Mouse (Mus musculus) heart, embryonic 15.5 days (tissue): ENCODE measurements around the gene Mycl. TPM values are rescaled to one million over a fixed set of nuclear protein-coding genes. Genes with fewer than 3 reads are reported as not detected.
A peak's percentile ranks its signal among the peaks of the same experiment; 100 is the strongest.

ENCODE experiments used
- ATAC-seq: fragments of 200-750 bp; cut with Nextera tagmentation; replicated peaks from 2 replicates; pipeline ENCODE4 v1.8.0; 2017; ENCODE audit warnings: low read depth, moderate TSS enrichment; ENCODE audit not compliant: insufficient number of reproducible peaks, insufficient read depth, low FRiP score
- H3K27ac ChIP-seq: fragments of 300-500 bp; sonication (generic); 2 replicates; pipeline ENCODE4 v1.5.1; 2015; ENCODE audit warnings: mild to moderate bottlenecking, inconsistent platforms
- H3K27me3 ChIP-seq: fragments of 300-500 bp; sonication (generic); 2 replicates; pipeline ENCODE4 v1.6.1; 2015; ENCODE audit warnings: inconsistent platforms
- H3K36me3 ChIP-seq: fragments of 300-500 bp; sonication (generic); 2 replicates; pipeline ENCODE4 v1.6.1; 2015; ENCODE audit warnings: mild to moderate bottlenecking, inconsistent platforms
- H3K4me1 ChIP-seq: fragments of 300-500 bp; sonication (generic); replicated peaks from 2 replicates; pipeline ENCODE4 v1.6.1; 2015; ENCODE audit warnings: inconsistent platforms
- H3K4me2 ChIP-seq: fragments of 300-500 bp; sonication (generic); 2 replicates; pipeline ENCODE4 v1.6.1; 2015; ENCODE audit warnings: inconsistent platforms, mild to moderate bottlenecking, moderate library complexity
- H3K4me3 ChIP-seq: fragments of 300-500 bp; sonication (generic); 2 replicates; pipeline ENCODE4 v1.5.1; 2015; ENCODE audit warnings: mild to moderate bottlenecking, inconsistent platforms
- H3K9ac ChIP-seq: fragments of 300-500 bp; sonication (generic); 2 replicates; pipeline ENCODE4 v1.6.1; 2015; ENCODE audit warnings: mild to moderate bottlenecking, inconsistent platforms
- H3K9me3 ChIP-seq: fragments of 300-500 bp; sonication (generic); replicated peaks from 2 replicates; pipeline ENCODE4 v1.6.1; 2016; ENCODE audit warnings: inconsistent platforms
- WGBS: fragments of 180-500 bp; shearing (Covaris S2); methylation state at CpG from one replicate; pipeline ENCODE4 v1.1.7; 2015; ENCODE audit warnings: mixed read lengths; 5-methylcytosine and 5-hydroxymethylcytosine counted together
- polyA plus RNA-seq: library from polyadenylated mRNA; unstranded; fragments of >200 nt; fragmentation: Nextera tagmentation; extraction: Ambion mirVana; gene quantifications from 2 replicates; pipeline ENCODE4 v1.2.1, GENCODE M21; 2015

The Mycl gene
- polyA plus RNA-seq, 1 experiment from 2014 or later = 0.77 TPM

- H3K9ac ChIP-seq = no peak overlapping the region
- no peak overlapping the region for H3K4me2 ChIP-seq
- H3K27ac ChIP-seq = no peak overlapping the region
- peaks cover 16% of the 10 kb centered on the region; the same call in 1 of the 2 replicates for H3K36me3 ChIP-seq
- no peak for ATAC-seq
- H3K9me3 ChIP-seq = no peaks in the 10 kb centered on the region
- 86% methylated on average over 1 of the region's 1 CpGs for WGBS
- peaks cover 22% of the 10 kb centered on the region for H3K4me1 ChIP-seq
- no peaks in the 10 kb centered on the region for H3K27me3 ChIP-seq
- H3K4me3 ChIP-seq = no peak overlapping the region
Observed at GRCm38 (mm10) chr4:123022896-123023295, 27.4 kb downstream of the Mycl start.

GRCm38 (mm10) chr4:123025418-123025817, 30.0 kb downstream of the Mycl start:
- Histone ChIP-seq H3K4me3 (no peak overlapping the region), H3K36me3 (peaks cover 10% of the 10 kb centered on the region; the same call in 1 of the 2 replicates), H3K27me3 (no peaks in the 10 kb centered on the region), H3K9me3 (no peaks in the 10 kb centered on the region), H3K27ac (no peak overlapping the region), H3K9ac (no peak overlapping the region), H3K4me1 (peaks cover 10% of the 10 kb centered on the region), H3K4me2 (no peak overlapping the region)
- no peak for ATAC-seq
- 42% methylated on average over 2 of the region's 2 CpGs for WGBS

GRCm38 (mm10) chr4:123026161-123026560, 30.7 kb downstream of the Mycl start:
- no peak overlapping the region for H3K4me3 ChIP-seq
- no peak overlapping the region for H3K9ac ChIP-seq
- no peaks in the 10 kb centered on the region for H3K9me3 ChIP-seq
- H3K4me2 ChIP-seq = no peak overlapping the region
- no peaks in the 10 kb centered on the region for H3K27me3 ChIP-seq
- ATAC-seq = no peak
- H3K36me3 ChIP-seq = peaks cover 10% of the 10 kb centered on the region; the same call in 1 of the 2 replicates
- H3K27ac ChIP-seq = no peak overlapping the region
- WGBS = 91% methylated on average over 13 of the region's 13 CpGs
- peaks cover 10% of the 10 kb centered on the region for H3K4me1 ChIP-seq

GRCm38 (mm10) chr4:123026597-123026996, 31.1 kb downstream of the Mycl start:
- Histone ChIP-seq H3K36me3 (peaks cover 12% of the 10 kb centered on the region; the same call in 1 of the 2 replicates), H3K4me2 (no peak overlapping the region), H3K27me3 (no peaks in the 10 kb centered on the region), H3K27ac (no peak overlapping the region), H3K9me3 (no peaks in the 10 kb centered on the region), H3K9ac (no peak overlapping the region), H3K4me1 (peaks cover 10% of the 10 kb centered on the region), H3K4me3 (no peak overlapping the region)
- no peak for ATAC-seq
- WGBS = 80% methylated on average over 4 of the region's 4 CpGs

GRCm38 (mm10) chr4:123034841-123035240, 39.4 kb downstream of the Mycl start:
- Histone ChIP-seq H3K4me2 (no peak overlapping the region), H3K9ac (no peak overlapping the region), H3K4me3 (no peak overlapping the region), H3K27me3 (no peaks in the 10 kb centered on the region), H3K9me3 (no peaks in the 10 kb centered on the region), H3K36me3 (peaks cover 20% of the 10 kb centered on the region; the same call in 1 of the 2 replicates), H3K4me1 (peaks cover 6% of the 10 kb centered on the region; the same call in 1 of the 2 replicates), H3K27ac (no peak overlapping the region)
- WGBS = 85% methylated on average over 2 of the region's 2 CpGs
- ATAC-seq = no peak

- H3K27ac ChIP-seq = no peak overlapping the region
- no peaks in the 10 kb centered on the region for H3K27me3 ChIP-seq
- H3K4me3 ChIP-seq = no peak overlapping the region
- no peak overlapping the region for H3K4me2 ChIP-seq
- peaks cover 6% of the 10 kb centered on the region; the same call in 1 of the 2 replicates for H3K4me1 ChIP-seq
- WGBS = 55% methylated on average over 2 of the region's 2 CpGs
- no peak for ATAC-seq
- no peaks in the 10 kb centered on the region for H3K9me3 ChIP-seq
- no peak overlapping the region for H3K9ac ChIP-seq
- H3K36me3 ChIP-seq = peaks cover 23% of the 10 kb centered on the region; the same call in 1 of the 2 replicates
Observed at GRCm38 (mm10) chr4:123035636-123036035, 40.2 kb downstream of the Mycl start.

GRCm38 (mm10) chr4:123036710-123037109, 41.3 kb downstream of the Mycl start:
- Histone ChIP-seq H3K9ac (no peak overlapping the region), H3K4me3 (no peak overlapping the region), H3K36me3 (peaks cover 23% of the 10 kb centered on the region; the same call in 1 of the 2 replicates), H3K4me2 (no peak overlapping the region), H3K27ac (no peak overlapping the region), H3K9me3 (no peaks in the 10 kb centered on the region), H3K4me1 (peaks cover 6% of the 10 kb centered on the region; the same call in 1 of the 2 replicates), H3K27me3 (no peaks in the 10 kb centered on the region)
- ATAC-seq = no peak
- whole genome bisulfite sequencing = 74% methylated on average over 3 of the region's 3 CpGs

GRCm38 (mm10) chr4:123041131-123041530, 45.7 kb downstream of the Mycl start:
- Histone ChIP-seq H3K27ac (no peak overlapping the region), H3K27me3 (no peaks in the 10 kb centered on the region), H3K9ac (no peak overlapping the region), H3K36me3 (peaks cover 25% of the 10 kb centered on the region; the same call in 1 of the 2 replicates), H3K4me3 (no peak overlapping the region), H3K9me3 (no peaks in the 10 kb centered on the region), H3K4me2 (no peak overlapping the region), H3K4me1 (no peaks in the 10 kb centered on the region; the same call in 1 of the 2 replicates)
- 82% methylated on average over 6 of the region's 6 CpGs for WGBS
- no peak for ATAC-seq

GRCm38 (mm10) chr4:123043858-123044257, 48.4 kb downstream of the Mycl start:
- no peak overlapping the region for H3K9ac ChIP-seq
- H3K27me3 ChIP-seq = no peaks in the 10 kb centered on the region
- ATAC-seq = no peak
- peaks cover 2% of the 10 kb centered on the region; the same call in 1 of the 2 replicates for H3K4me1 ChIP-seq
- no peaks in the 10 kb centered on the region for H3K9me3 ChIP-seq
- no peak overlapping the region for H3K27ac ChIP-seq
- peaks cover 25% of the 10 kb centered on the region; the same call in 1 of the 2 replicates for H3K36me3 ChIP-seq
- H3K4me3 ChIP-seq = no peak overlapping the region
- 79% methylated on average over 1 of the region's 1 CpGs for WGBS
- H3K4me2 ChIP-seq = no peak overlapping the region

- no peak for ATAC-seq
- Histone ChIP-seq H3K4me3 (no peak overlapping the region), H3K4me2 (no peak overlapping the region), H3K9ac (no peak overlapping the region), H3K36me3 (peaks cover 21% of the 10 kb centered on the region; the same call in 1 of the 2 replicates), H3K4me1 (peaks cover 10% of the 10 kb centered on the region), H3K9me3 (no peaks in the 10 kb centered on the region), H3K27ac (no peak overlapping the region), H3K27me3 (no peaks in the 10 kb centered on the region)
- 81% methylated on average over 4 of the region's 4 CpGs for WGBS
Observed at GRCm38 (mm10) chr4:123044842-123045241, 49.4 kb downstream of the Mycl start.

- 68% methylated on average over 3 of the region's 3 CpGs for WGBS
- H3K36me3 ChIP-seq = peaks cover 14% of the 10 kb centered on the region; the same call in 1 of the 2 replicates
Observed at GRCm38 (mm10) chr4:123046300-123046699, 50.8 kb downstream of the Mycl start.

GRCm38 (mm10) chr4:123050681-123051211, 55.3 kb downstream of the Mycl start:
- H3K4me2 ChIP-seq = no peak overlapping the region
- peak; percentile 92 for ATAC-seq
- 33% methylated on average over 5 of the region's 5 CpGs for WGBS
- peaks cover 22% of the 10 kb centered on the region for H3K27me3 ChIP-seq
- H3K9me3 ChIP-seq = no peaks in the 10 kb centered on the region
- H3K4me3 ChIP-seq = no peak overlapping the region
- H3K36me3 ChIP-seq = peaks cover 32% of the 10 kb centered on the region
- no peak overlapping the region for H3K27ac ChIP-seq
- H3K4me1 ChIP-seq = peaks cover 34% of the 10 kb centered on the region
- H3K9ac ChIP-seq = no peak overlapping the region

More at GRCm38 (mm10) chr4:123046300-123046699, 50.8 kb downstream of the Mycl start:
- H3K9me3 ChIP-seq = no peaks in the 10 kb centered on the region
- ATAC-seq = no peak
- H3K4me2 ChIP-seq = no peak overlapping the region
- H3K9ac ChIP-seq = no peak overlapping the region
- no peaks in the 10 kb centered on the region for H3K27me3 ChIP-seq
- no peak overlapping the region for H3K4me3 ChIP-seq
- H3K27ac ChIP-seq = no peak overlapping the region
- H3K4me1 ChIP-seq = peaks cover 23% of the 10 kb centered on the region
